Mouse (Mus musculus) neutrophil, adult 5-6 weeks (primary cell): ENCODE measurements around the gene Gm10840. TPM values are rescaled to one million over a fixed set of nuclear protein-coding genes. Genes with fewer than 3 reads are reported as not detected.
A peak's percentile ranks its signal among the peaks of the same experiment; 100 is the strongest.

Experiments
- ATAC-seq: fragments of 151-379, 151-347 bp; 2 replicates; pipeline ENCODE4 v1.8.0; 2017; ENCODE audit warnings: mild to moderate bottlenecking, moderate TSS enrichment; ENCODE audit not compliant: insufficient number of reproducible peaks, poor library complexity, low FRiP score, severe bottlenecking; ENCODE audit errors: extremely low read depth
- total RNA-seq: library from RNA; stranded (forward); fragments of 200-1000 nt; gene quantifications from 2 replicates; pipeline ENCODE4 v1.2.3, GENCODE M21; 2017

The Gm10840 gene
- total RNA-seq, 1 experiment from 2014 or later, result 2.4 TPM

DNA sequence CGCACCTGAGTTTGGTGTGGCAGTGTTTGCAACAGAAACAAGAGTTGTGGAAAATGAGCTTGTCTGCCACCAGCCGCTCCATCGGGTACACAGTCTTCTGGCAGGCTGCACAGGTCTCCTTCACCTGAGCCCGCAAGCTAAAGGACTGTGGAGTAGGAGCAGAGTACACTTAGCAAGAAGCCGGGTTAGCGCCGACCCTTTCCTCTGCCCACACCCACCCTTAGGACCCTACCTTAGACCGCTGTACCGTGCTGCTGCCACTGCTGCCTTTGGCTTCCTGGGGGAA is 1.8 kb upstream of the Gm10840 start:
- ATAC-seq, result no peak

DNA sequence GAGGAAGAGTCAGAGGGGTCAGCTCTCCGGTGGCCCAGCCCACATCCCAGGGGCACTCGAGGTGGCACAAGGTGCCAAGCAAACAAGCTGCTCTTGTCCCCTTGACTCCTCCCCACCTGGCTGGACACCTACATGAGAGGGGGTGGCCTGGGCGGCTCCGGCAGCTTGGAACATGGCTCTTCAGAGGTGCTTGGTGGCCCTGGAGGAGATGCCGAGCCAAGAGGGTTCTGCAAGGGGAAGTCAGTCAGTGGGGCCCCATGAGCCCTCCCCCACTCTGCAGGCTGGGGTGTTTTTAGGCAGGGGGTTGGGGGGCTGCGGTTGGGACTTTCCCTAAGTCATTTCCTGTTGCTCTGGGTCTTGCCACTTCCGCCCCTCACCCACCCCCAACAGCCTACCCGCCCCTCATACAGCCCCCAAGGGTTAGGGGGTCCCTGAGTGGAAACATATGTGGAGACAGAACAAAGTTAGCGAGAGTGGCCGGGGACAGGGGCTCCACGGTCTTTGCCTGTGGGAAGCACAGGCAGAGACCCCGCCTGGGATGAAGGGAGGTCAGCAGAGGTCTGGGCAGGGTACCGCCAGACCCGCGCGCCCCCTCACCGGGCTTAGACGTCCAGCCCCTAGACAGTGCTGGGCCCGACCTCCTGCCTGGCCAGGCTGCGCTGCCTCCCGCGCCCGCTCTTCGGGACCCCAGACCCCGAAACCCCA is 1.3 kb upstream of the Gm10840 start:
- peak; percentile 65 for ATAC-seq

DNA sequence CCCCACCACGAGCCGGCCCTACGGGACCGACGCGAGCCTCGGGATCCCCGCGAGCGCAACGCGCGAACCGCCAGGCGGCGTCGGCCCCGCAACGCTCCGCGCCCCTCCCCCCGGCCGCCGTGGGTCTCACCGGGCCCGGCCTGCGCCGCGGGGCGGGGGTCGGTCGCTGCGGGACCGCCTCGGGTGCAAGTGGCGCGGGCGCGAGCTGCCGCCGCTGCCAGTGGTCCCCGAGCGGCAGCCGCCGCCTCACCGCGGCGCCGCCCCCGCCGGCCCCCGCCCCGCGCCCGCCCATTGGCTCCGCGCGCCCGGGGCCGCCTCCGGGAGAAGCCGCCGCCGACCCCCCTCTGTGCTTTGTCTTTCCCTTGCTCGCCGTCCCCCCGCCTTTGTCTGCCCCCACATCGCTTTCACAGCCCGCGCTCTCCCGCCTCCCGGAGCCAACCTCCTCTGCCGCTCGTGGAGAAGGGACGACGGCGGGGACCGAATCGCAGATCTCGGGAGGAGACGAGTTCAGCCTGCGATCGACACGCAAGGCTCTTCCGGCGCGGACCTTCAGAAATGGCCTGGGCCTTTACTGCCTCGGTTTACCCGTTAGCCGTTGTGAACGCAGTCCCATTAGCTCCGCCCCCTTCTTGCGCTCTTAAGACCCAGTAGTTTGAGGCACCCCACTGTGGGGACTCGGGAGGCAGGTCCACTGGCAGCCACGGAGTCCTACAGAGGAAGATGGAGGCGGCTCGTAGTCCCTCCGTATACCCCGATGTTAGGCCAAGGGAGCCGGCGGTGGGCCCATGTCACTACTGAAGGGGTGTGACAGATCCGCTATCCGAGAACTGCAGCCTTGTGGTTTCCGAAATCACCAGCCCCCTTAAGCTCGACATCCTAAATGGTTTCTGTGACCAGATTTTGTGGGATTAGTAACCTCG is 469 bp upstream of the Gm10840 start:
- ATAC-seq, result peak; percentile 17; the same call in 1 of the 2 replicates

DNA sequence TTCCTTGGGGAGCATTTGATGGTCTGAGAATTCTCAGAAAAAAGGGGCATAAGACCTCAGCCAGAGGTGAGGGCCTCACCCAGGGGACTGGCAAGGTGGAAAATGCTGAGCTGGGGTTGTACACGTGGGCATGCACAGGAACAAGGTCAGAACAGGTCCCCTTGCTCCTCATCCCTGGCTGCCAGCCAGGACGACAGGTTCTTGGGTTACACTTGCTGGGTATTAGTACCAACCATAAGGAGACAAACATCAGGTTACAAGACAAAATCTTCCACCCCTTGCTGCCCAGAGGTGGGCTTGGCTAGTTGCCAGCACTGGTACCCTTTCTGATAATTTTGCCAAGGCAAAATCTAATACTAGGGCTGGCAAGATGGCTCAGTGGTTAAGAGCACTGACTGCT is 1.6 kb downstream of the Gm10840 start:
- ATAC-seq, result no peak

DNA sequence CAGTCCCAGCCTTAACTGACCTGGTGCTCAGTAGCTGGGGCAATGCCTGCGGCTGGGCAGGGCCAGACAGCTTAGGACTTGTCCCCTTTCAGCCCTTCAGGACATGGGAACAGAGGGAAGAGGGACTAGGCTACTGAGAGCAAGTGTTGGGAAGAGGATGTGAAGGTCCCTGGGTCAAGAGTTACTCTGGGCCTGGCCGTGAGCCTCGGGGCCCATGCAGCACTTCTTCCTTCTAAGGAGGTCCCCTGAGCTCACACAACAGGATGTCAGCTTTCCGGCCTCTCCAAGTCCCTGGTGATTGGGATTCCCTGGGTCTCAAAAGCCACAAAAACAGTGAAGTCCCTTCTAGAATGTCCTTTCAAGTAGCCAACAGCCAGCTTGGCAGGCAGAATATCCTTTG is 2.9 kb downstream of the Gm10840 start:
- ATAC-seq, result no peak

DNA sequence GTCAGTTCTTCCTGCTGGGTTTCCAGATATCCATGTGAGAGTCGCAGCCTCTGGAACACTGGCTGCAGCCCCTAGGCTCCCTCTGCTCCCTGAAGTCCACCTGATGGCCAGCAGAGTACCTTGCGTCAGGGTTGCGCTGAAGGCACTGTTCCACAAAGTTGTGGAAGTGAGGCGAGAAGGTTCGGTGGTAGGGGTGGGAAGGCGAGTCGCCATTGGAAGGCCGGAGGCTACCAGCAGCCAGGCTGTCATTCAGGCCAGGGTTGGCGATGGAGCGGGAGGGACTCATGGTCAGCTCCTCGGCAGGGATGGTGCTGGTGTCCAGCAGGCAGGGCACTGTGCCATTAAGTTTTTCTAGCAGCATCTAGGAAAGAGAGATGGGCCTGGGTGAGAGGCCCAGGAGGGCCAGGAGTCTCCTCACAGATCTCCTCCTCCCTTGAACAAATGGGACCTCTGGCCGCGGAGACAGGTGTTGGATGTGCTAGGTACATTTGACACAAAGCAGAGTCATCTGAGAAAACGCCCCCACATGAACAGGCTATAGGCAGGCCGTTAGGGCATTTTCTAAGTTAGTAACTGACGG is 4.0 kb downstream of the Gm10840 start:
- ATAC-seq, result no peak

DNA sequence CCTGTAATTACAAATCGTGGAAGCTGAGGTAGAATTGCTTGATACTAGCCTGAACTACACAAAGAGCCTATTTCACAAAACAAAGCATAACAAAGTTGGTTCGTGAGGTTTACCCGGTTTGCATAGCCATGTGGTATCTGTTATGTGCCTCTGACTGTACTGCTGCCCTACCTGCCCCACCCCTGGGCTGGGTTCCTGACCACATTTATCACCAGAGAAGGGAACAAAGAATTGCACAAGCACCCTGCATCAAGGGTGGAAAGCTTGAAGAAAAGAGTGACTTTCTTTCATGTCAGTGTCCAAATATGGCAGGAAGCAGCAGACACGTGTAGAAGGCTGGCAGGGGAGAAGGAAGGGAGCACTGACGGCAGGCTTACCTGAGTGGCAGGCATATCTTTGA is 6.8 kb downstream of the Gm10840 start:
- peak; percentile 78 for ATAC-seq

DNA sequence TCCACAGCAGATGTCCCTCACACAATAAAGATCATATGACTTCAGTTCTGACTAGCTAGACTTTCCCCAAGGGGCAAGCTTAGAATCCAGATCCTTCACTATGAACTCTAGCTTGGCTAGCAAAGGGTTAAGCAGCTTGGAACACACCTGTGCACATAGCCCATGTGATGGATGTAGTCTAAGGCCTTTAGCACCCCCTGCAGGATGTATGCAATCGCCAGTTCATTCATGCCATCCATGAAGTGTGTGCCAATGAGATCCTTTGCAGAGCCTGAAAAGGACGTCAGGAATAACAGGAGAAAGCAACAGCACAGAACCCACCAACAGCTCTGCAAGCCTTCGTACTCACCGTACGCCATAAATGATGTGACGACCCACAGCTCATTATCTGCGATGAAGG is 10.2 kb downstream of the Gm10840 start:
- peak; percentile 54; the same call in 1 of the 2 replicates for ATAC-seq

DNA sequence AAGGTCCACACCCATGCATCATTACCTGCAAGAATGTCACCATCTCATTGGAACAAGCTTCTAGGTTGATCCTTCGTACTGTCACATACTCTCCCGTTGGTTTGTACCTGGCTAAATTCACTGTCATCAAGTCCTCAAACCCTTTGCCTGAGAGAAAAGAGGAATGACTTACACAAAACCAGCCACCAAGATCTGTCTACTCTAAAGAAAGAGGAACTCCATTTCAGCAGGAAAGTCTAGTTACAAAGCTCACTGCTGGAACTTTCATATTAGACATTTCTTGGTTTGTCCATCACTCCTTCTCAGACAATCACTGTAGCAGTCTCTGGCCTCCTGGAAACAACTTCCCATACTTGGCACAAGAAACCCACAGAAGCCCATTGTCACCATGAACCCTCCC is 12.6 kb downstream of the Gm10840 start:
- no peak for ATAC-seq

DNA sequence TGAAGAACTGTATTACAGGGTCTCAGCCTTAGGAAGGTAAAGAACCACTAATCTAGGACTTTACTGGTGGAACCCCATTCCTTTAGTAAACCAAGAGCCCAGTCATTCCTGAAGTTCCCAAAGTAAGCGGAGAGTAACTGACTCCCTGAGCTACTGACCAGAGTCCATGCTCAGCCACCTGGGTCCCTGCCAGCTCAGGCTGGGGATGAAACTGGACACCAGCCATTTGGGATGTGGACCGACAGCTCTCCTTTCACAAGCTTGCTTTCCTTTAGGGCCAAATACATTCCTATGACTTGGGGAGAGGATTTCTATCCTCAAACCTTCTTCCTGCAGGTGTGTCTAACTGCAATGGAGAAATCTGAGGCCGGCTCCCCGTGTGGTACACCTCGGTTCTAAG is 13.7 kb downstream of the Gm10840 start:
- no peak for ATAC-seq

DNA sequence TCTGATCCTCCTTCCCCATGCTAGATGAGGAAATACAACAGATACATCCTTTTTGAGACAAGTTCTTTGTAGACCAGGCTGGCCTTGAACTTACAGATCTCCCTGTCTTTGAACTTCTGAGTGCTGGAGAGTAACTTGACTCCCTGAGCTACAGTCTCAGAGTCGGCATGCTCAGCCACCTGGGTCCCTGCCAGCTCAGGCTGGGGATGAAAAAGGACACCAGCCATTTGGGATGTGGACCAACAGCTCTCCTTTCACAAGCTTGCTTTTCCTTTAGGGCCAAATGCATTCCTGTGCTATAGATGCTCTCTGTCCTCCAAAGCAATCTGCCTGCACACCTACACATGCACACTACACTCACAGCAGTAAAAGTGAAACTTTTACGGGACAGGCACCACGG is 14.4 kb downstream of the Gm10840 start:
- ATAC-seq, result no peak

DNA sequence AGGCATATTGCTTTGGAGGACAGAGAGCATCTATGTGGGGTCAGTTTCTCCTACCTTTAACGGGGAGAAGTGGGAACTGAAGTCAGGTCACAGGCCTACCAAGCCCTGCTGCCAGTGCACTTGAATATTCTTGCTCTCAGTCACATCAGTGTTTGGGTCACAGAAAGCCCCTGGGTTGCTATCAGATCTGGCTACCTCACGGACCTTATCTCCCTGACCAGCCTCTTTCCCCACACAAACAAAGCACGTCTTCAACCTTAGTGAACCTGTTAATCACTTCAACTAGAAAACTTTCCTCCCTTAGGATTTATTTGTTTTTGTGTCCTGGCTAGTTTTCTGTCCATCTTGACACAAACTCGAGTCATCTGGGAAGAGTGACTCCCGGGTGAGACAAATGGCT is 15.7 kb downstream of the Gm10840 start:
- no peak for ATAC-seq

DNA sequence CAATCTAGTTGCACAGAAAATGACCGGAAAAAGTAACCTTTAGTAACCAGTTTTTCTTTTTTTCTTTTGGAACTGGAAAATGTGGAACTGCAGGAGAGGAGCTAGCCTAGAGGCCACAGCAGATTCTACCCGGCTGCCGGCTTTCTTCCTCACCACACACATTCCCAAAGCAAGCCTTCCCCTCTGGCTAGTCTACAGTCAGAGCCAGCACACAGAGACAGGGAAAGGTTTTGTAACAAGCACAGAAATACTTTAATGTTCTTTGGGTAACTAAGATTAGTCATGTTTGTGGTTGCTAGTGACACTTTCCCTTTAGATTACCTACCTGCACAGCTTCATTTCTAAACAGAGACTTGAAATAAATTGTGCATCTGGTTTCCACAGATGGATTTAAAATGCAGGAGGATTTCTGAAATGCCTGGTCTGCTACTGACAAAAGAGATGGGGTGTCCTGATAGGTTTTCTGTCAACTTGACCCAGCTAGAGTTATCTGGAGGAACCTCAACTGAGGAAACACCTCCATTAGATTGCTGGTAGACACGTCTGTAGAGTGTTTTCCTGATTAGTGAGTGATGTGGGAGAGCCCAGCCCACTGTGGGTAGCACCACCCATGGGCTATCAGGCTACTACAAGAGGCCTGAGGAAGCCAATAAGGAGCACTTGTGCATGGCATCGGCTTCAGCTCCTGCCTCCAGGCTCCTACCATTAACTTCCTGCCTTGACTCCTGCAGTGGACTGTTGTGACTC is 17.6 kb downstream of the Gm10840 start:
- no peak for ATAC-seq

DNA sequence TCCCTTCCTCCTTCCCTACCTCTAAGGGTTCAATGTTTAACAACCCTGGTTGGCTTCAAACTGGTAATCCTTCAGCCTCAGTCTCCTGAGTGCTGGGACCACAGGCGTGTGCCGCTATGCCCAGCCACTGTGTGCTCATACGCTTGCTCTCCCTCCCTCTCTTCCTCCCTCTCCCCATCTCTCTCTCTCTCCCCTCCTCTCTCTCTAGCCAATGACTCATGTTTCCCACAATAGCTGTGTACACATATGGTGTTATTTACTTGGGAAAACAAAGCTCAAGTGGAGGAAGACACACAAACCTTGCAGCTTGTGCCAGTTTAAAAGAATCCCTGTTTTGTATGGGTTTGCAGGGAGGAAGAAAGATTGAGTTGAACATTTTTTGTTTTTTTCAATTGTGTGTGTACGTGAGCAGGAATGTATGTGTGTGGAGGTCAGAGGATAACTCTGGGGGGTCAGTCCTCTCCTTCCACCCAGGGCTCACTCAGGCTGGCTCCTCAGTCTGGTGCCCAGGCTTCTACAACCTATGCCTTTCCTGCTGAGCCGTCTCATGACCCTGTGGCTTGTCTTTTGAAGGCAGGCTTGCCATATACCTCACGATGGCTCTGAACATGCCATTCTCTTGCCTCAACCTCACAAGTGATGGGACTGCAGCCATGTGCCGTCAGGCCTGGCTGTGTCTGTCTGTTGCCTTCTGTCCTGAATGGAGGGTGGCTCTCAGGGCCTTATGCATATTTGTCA is 19.2 kb downstream of the Gm10840 start:
- ATAC-seq, result 0 out of 2 replicates have a peak, but pooled peaks have one; percentile 19

DNA sequence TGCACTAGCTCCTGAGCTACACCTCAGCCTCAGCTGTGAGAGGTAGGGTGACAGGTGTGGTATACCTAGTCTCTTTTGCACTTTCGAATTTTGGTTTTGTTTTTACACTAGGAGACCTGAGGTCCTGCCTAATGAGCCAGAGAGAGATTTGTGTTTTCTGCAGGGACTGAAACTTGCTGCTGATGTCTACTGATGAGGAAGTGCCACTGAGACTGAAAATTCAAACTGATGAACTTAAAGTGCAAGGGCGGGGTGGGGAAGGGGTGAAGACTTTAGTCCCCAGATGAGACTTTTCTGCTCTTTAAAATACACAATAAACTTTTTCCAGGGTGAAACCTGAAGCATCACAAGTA is 19.8 kb downstream of the Gm10840 start:
- ATAC-seq, result 0 out of 2 replicates have a peak, but pooled peaks have one; percentile 23

DNA sequence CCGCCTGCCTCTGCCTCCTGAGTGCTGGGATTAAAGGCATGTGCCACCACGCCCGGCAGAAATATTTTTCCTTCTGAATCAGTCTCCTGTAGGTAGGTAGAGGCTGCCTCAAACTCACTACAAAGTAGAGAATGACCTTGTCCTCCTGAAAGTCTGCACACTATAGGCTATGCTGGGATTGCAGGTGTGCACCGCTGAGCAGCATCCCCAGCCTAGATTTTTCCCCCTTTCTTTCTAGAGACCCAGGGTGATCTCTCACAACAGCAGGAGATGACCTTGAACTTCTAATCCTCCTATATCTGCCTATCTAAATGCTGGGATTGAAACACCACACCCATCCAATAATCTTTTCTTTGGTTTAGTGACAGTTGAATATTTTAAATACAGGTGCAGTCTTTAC is 26.7 kb downstream of the Gm10840 start:
- ATAC-seq, result no peak

DNA sequence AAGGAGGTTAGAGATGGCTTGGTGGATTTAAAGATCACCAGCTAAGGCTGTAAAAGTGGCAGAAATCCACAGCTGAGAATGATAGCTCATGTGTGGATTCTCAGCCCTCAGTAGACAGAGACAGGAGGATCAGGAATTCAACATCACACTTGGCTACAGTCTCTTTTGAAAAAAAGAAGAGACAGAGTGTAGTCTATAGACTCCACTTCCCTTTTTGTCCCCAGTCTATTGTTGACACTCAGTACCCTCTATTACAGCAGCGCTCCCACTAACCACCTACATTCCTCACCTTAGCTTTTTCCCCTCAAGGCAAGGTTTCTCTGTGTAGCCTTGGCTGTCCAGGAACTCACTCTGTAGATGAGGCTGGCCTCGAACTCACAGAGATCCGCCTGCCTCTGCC is 31.1 kb downstream of the Gm10840 start:
- no peak for ATAC-seq

DNA sequence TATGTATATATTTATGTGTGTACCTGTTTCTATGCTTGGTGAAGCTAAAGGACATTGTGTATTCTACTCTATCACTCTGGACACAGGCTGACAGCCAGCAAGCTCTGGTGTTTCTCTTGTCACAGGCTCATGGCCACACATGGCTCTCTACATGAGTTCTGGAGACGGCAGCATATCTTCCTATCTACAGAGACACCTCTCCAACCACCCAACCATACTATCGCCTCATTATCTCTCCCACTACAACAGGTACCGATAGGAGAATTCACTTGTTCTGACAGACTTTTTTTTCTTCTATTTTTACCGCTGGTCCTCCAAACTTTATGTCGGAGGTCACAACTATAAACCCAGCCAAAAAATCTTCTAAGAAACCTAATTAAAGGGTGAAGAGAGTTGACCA is 31.6 kb downstream of the Gm10840 start:
- no peak for ATAC-seq
